Mouse (Mus musculus) cortical plate, adult 2 months (tissue): Measurements from ENCODE around the gene Gm10220.

Experiments
- CTCF ChIP-seq: fragments of 200-500 bp; IDR thresholded peaks from 2 replicates; pipeline ENCODE4 v1.5.1; 2011; ENCODE audit warnings: mild to moderate bottlenecking, control low read depth, low read length; ENCODE audit not compliant: insufficient read depth; ENCODE audit errors: extremely low read depth
- POLR2A ChIP-seq: fragments of 200-500 bp; IDR thresholded peaks from 2 replicates; pipeline ENCODE4 v1.6.1; 2011; ENCODE audit warnings: mild to moderate bottlenecking, low read length, control low read depth; ENCODE audit not compliant: insufficient read depth; ENCODE audit errors: extremely low read depth

- no peak for TF ChIP-seq CTCF
- TF ChIP-seq POLR2A = no peak
These were observed 44.0 kb upstream of the Gm10220 start for GRCm38 (mm10) chr5:26165036-26165790.
